Mouse (Mus musculus): ENCODE measurements around the gene Ccnb2. TPM values are rescaled to one million over a fixed set of nuclear protein-coding genes. Genes with fewer than 3 reads are reported as not detected.
A peak's percentile ranks its signal among the peaks of the same experiment; 100 is the strongest.

Ccnb2 gene
- polyA plus RNA-seq, 1 experiment: 16.4 TPM

DNA sequence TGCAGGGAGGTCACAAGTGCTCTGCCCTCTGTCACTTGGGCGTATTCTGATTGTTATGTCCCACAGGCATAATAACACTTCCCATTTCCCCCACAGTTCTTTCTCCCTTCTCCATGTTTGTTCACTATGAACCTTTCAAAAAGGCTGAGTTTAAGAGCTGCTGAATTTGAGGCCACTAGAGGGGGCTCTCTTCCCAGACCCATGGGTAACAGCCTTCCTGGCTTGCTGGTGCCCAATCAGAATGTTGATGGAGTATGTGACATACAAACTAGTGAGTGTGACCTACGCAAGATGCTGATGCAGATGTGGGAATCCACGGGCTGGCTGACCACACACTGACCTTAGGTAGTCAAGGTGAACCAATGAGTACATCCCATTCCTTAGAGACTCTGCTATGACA, 12.6 kb downstream of the Ccnb2 start:
- Histone ChIP-seq H3K4me3 (replicated peaks) (no peak overlapping the region), H3K36me3 (replicated peaks; ENCODE audit: low read length) (peaks cover 80% of the 10 kb centered on the region), H3K27me3 (replicated peaks) (peaks cover 2% of the 10 kb centered on the region), H3K4me1 (no peaks in the 10 kb centered on the region), H3K9me3 (no peaks in the 10 kb centered on the region)
- no peak for TF ChIP-seq GATA1 (IDR thresholded peaks at IDR 0.05; ENCODE audit: borderline replicate concordance, low read length)
- no peak for TF ChIP-seq FLI1 (IDR thresholded peaks at IDR 0.05; ENCODE audit: low read length)

- Histone ChIP-seq H3K4me1 (peaks cover 12% of the 10 kb centered on the region), H3K9me3 (peaks cover 4% of the 10 kb centered on the region), H3K27me3 (replicated peaks) (peaks cover 2% of the 10 kb centered on the region), H3K4me3 (replicated peaks) (no peak overlapping the region), H3K36me3 (replicated peaks; ENCODE audit: low read length) (peaks cover 65% of the 10 kb centered on the region)
- TF ChIP-seq GATA1 (IDR thresholded peaks at IDR 0.05; ENCODE audit: borderline replicate concordance, low read length) (no peak), FLI1 (IDR thresholded peaks at IDR 0.05; ENCODE audit: low read length) (no peak)
These were observed 14.8 kb downstream of the Ccnb2 start for GRCm38 (mm10) chr9:70406596-70406995.

DNA sequence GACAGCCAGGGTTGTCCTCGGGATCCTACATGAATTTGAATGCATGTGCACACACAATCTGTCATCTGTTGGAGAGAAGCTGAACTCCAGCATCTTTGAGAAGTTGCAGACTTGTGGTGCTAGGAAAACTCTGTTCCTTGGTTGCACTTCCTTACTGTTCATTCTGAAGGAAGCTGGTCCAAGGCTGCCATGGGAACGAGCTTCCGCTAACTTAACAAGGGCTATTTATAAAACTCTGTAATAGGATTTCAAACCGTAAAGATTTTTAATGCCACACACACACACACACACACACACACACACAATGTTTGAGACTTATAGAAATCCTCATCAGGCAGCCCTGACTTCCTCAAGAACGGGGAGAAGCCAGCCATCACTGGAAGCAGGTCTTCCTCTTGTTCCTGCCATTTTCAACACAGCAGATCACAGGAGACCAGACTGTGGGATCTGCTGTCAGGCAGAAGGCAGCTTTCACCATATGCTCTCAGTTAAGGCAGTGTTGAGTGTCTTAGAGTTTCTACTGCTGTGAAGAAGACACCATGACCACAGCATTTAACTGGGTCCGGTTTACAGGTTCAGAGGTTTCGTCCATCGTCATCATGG, 19.3 kb downstream of the Ccnb2 start:
- Histone ChIP-seq H3K9me3 (peaks cover 4% of the 10 kb centered on the region), H3K4me3 (replicated peaks) (no peak overlapping the region), H3K27me3 (replicated peaks) (peaks cover 2% of the 10 kb centered on the region), H3K4me1 (peaks cover 23% of the 10 kb centered on the region), H3K36me3 (replicated peaks; ENCODE audit: low read length) (peaks cover 55% of the 10 kb centered on the region)
- TF ChIP-seq FLI1 (IDR thresholded peaks at IDR 0.05; ENCODE audit: low read length) (no peak), GATA1 (IDR thresholded peaks at IDR 0.05; ENCODE audit: borderline replicate concordance, low read length) (no peak)

DNA sequence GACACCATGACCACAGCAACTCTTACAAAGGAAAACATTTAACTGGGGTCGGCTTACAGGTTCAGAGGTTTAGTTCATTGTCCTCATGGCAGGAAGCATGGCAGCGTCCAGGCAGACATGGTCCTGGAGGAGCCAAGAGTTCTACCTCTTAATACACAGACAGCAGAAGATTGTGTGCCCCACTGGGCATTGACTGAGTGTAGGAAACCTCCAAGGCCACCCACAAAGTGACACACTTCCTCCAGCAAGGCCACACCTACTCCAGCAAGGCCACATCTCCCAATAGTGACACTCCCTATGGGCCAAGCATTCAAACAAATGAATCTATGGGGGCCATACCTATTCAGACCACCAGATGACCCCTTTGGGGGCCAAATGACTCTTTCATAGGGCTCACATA, 25.3 kb downstream of the Ccnb2 start:
- Histone ChIP-seq H3K9me3 (no peaks in the 10 kb centered on the region), H3K4me1 (peaks cover 47% of the 10 kb centered on the region), H3K36me3 (replicated peaks; ENCODE audit: low read length) (peaks cover 64% of the 10 kb centered on the region), H3K27me3 (replicated peaks) (no peaks in the 10 kb centered on the region), H3K4me3 (replicated peaks) (no peak overlapping the region)
- TF ChIP-seq FLI1 (IDR thresholded peaks at IDR 0.05; ENCODE audit: low read length) (no peak), GATA1 (IDR thresholded peaks at IDR 0.05; ENCODE audit: borderline replicate concordance, low read length) (no peak)

- Histone ChIP-seq H3K27me3 (replicated peaks) (no peaks in the 10 kb centered on the region), H3K4me3 (replicated peaks) (no peak overlapping the region), H3K9me3 (no peaks in the 10 kb centered on the region), H3K36me3 (replicated peaks; ENCODE audit: low read length) (peaks cover 62% of the 10 kb centered on the region), H3K4me1 (peaks cover 52% of the 10 kb centered on the region)
- no peak for TF ChIP-seq GATA1 (IDR thresholded peaks at IDR 0.05; ENCODE audit: borderline replicate concordance, low read length)
- no peak for TF ChIP-seq FLI1 (IDR thresholded peaks at IDR 0.05; ENCODE audit: low read length)
These were observed 25.7 kb downstream of the Ccnb2 start for GRCm38 (mm10) chr9:70395617-70396016.

DNA sequence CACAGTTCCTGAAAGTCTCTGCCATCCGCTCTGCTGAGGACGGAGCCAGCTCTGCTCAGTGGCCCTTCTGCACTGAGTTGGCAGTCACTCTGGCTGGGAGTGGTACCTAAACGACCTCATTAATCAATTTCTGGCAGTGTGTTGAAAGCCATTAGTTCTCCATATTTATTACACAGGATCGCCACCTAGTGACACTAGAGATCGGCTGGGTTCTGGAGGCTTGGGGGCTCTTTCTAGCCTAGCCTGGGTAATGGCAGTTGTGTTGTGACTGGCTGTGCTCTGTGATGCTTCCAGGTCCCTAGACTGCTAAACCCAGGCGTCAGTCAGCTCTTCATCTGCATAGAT, 28.8 kb downstream of the Ccnb2 start:
- no peaks in the 10 kb centered on the region for H3K9me3 ChIP-seq
- no peak for TF ChIP-seq FLI1 (IDR thresholded peaks at IDR 0.05; ENCODE audit: low read length)
- no peak for TF ChIP-seq GATA1 (IDR thresholded peaks at IDR 0.05; ENCODE audit: borderline replicate concordance, low read length)
- H3K4me1 ChIP-seq: peaks cover 70% of the 10 kb centered on the region
- H3K4me3 ChIP-seq (replicated peaks): peak overlapping the region; percentile 76
- peaks cover 55% of the 10 kb centered on the region for H3K36me3 ChIP-seq (replicated peaks; ENCODE audit: low read length)
- H3K27me3 ChIP-seq (replicated peaks): no peaks in the 10 kb centered on the region

DNA sequence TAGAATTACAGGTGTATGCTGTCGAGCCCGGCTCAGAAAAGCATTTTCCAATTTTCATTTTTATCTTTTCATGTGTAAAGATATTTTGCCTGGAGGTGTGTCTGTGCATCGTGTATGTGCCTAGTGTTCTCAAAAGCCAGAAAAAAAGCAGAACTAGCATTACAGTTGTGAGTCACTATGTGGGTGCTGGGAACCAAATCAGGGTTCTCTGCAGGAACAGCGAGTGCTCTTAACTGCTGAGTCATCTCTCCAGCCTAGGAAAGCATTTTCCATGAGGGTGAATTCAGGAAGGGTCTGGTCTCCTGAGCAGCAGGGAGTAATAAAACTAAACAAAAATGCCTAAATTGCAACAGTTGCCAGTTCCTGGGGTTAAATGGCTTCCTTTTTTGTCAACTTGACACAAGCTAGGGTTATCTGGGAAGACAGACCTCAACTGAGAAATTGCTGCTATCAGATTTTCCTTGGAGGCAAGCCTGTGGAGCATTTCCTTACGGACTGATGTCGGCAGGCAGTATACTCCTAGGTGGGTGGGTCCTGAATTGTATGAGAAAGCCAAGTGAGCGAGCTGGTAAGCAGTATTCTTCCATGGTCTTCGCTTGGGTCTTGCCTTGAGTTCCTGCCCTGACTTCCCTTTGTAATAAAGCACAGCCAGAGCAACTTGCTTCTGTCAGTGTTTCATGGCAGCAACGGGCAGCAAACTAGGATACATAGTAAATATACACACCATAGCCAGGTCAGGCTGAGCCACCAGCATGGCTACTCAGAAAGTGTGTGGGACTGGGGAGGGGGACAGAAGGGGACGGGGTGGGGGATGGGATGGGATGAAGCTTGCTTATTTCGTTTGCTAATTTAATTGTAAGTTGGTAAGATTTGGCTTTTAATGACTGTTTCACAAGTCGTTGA, 29.4 kb downstream of the Ccnb2 start:
- H3K4me3 ChIP-seq (replicated peaks): peak overlapping the region; percentile 77
- H3K36me3 ChIP-seq (replicated peaks; ENCODE audit: low read length): peaks cover 55% of the 10 kb centered on the region
- TF ChIP-seq FLI1 (IDR thresholded peaks at IDR 0.05; ENCODE audit: low read length) (no peak), GATA1 (IDR thresholded peaks at IDR 0.05; ENCODE audit: borderline replicate concordance, low read length) (no peak)
- no peaks in the 10 kb centered on the region for H3K9me3 ChIP-seq
- peaks cover 71% of the 10 kb centered on the region for H3K4me1 ChIP-seq
- H3K27me3 ChIP-seq (replicated peaks): no peaks in the 10 kb centered on the region

DNA sequence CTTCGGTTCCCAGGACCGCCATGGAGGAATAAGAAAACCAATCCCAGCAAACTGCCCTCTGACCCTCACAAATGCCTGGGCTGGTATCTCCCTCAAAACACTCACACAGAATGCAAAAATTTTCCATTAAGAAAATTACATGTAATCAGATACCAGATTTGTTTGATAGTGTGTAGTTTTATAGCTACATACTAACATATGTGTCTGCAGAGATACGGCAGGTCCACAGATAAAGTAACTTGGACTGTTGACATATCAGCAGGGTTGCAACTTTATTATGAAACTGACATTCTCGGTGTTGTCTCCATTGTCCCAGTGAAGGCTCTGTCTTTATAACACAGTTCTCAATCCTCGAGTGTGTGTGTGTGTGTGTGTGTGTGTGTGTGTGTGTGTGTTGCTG, 30.3 kb downstream of the Ccnb2 start:
- H3K4me3 ChIP-seq (replicated peaks): no peak overlapping the region
- H3K9me3 ChIP-seq: no peaks in the 10 kb centered on the region
- TF ChIP-seq FLI1 (IDR thresholded peaks at IDR 0.05; ENCODE audit: low read length): no peak
- TF ChIP-seq GATA1 (IDR thresholded peaks at IDR 0.05; ENCODE audit: borderline replicate concordance, low read length): no peak
- H3K4me1 ChIP-seq: peaks cover 64% of the 10 kb centered on the region
- no peaks in the 10 kb centered on the region for H3K27me3 ChIP-seq (replicated peaks)
- H3K36me3 ChIP-seq (replicated peaks; ENCODE audit: low read length): peaks cover 55% of the 10 kb centered on the region

- no peak overlapping the region for H3K4me3 ChIP-seq (replicated peaks)
- peaks cover 65% of the 10 kb centered on the region for H3K4me1 ChIP-seq
- no peaks in the 10 kb centered on the region for H3K9me3 ChIP-seq
- TF ChIP-seq GATA1 (IDR thresholded peaks at IDR 0.05; ENCODE audit: borderline replicate concordance, low read length) (no peak), FLI1 (IDR thresholded peaks at IDR 0.05; ENCODE audit: low read length) (no peak)
- H3K27me3 ChIP-seq (replicated peaks): no peaks in the 10 kb centered on the region
- H3K36me3 ChIP-seq (replicated peaks; ENCODE audit: low read length): peaks cover 57% of the 10 kb centered on the region
These were observed 31.8 kb downstream of the Ccnb2 start for GRCm38 (mm10) chr9:70389548-70389947.

All from megakaryocyte, embryonic 14.5 days (primary cell).